ENCODE assay signal across 25 mouse cellular contexts in the genomic region with DNA sequence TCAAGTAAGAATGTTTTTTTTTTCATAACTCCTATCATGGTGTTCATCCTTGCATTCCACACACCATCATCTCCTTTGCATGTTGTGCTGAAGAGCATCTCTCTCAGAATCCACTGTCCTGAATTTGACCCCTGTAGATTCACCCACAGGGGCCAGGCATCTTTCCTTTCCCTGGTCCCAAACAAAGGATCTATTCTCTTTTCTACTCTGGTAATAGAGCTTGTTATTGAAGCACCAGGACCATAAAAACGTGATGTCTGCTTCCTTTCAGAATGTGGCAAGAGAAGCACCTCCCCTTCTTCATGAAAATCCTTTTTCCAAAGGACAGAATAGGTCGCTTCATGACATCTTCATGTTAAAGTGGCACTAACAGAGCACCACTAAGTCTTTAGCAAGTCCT.
"Had no signal": no experiment of that assay in that cellular context is flagged by ENCODE, and none has a peak within 500 bp of the region (broad histone marks: within the 10 kb centered on the region; RNA-seq: fewer than 3 reads in every experiment).

No protein-coding gene starts in this region.

- H3K27me3 ChIP-seq: intestine, embryonic 15.5 days; kidney, embryonic 15.5 days; limb, embryonic 13.5 days; liver, embryonic 12.5 days; liver, embryonic 15.5 days; lung, embryonic 15.5 days; megakaryocyte, embryonic 14.5 days; midbrain, embryonic 12.5 days; midbrain, embryonic 15.5 days; stomach, embryonic 15.5 days had no signal

- H3K4me2 ChIP-seq: intestine, embryonic 15.5 days; kidney, embryonic 15.5 days; limb, embryonic 13.5 days; liver, embryonic 12.5 days; liver, embryonic 15.5 days; lung, embryonic 15.5 days; midbrain, embryonic 12.5 days; midbrain, embryonic 15.5 days; stomach, embryonic 15.5 days had no signal

- H3K9me3 ChIP-seq: intestine, embryonic 15.5 days; kidney, embryonic 15.5 days; limb, embryonic 10.5 days; limb, embryonic 13.5 days; liver, embryonic 12.5 days; liver, embryonic 15.5 days; lung, embryonic 15.5 days; megakaryocyte, embryonic 14.5 days; midbrain, embryonic 12.5 days; midbrain, embryonic 15.5 days; stomach, embryonic 15.5 days had no signal

- DNase-seq: kidney, adult 11 months; kidney, adult 8-10 months; kidney, postnatal 10 days; kidney, postnatal 36 days; layer of hippocampus, adult 9-11 months; liver; lung, adult 18-20 months; lung, postnatal 10 days; lung, postnatal 36 days; right cerebral cortex, adult 18-20 months; right cerebral cortex, postnatal 14 days; right cerebral cortex, postnatal 4 days; thymus, postnatal 25 days had no signal

- H3K4me3 ChIP-seq: intestine, embryonic 15.5 days; kidney, embryonic 15.5 days; limb, embryonic 10.5 days; limb, embryonic 13.5 days; liver, embryonic 12.5 days; liver, embryonic 15.5 days; lung, embryonic 15.5 days; megakaryocyte, embryonic 14.5 days; midbrain, embryonic 12.5 days; midbrain, embryonic 15.5 days; myocyte; stomach, embryonic 15.5 days had no signal

- H3K36me3 ChIP-seq: intestine, embryonic 15.5 days; kidney, embryonic 15.5 days; limb, embryonic 10.5 days; limb, embryonic 13.5 days; liver, embryonic 12.5 days; liver, embryonic 15.5 days; lung, embryonic 15.5 days; midbrain, embryonic 12.5 days; midbrain, embryonic 15.5 days; stomach, embryonic 15.5 days had no signal

- H3K4me1 ChIP-seq: intestine, embryonic 15.5 days; kidney, embryonic 15.5 days; limb, embryonic 10.5 days; limb, embryonic 13.5 days; liver, embryonic 12.5 days; liver, embryonic 15.5 days; lung, embryonic 15.5 days; megakaryocyte, embryonic 14.5 days; midbrain, embryonic 15.5 days; stomach, embryonic 15.5 days had no signal

- H3K27ac ChIP-seq: intestine, embryonic 15.5 days; kidney, embryonic 15.5 days; limb, embryonic 10.5 days; limb, embryonic 13.5 days; liver, embryonic 12.5 days; liver, embryonic 15.5 days; lung, embryonic 15.5 days; midbrain, embryonic 12.5 days; midbrain, embryonic 15.5 days; stomach, embryonic 15.5 days had no signal

- H3K9ac ChIP-seq: intestine, embryonic 15.5 days; kidney, embryonic 15.5 days; limb, embryonic 13.5 days; liver, embryonic 12.5 days; liver, embryonic 15.5 days; lung, embryonic 15.5 days; midbrain, embryonic 12.5 days; midbrain, embryonic 15.5 days; stomach, embryonic 15.5 days had no signal

- ATAC-seq: intestine, embryonic 15.5 days; liver, embryonic 12.5 days; midbrain, embryonic 15.5 days had no signal
